Mouse (Mus musculus) heart, adult 2 months (tissue): Measurements from ENCODE around the gene Noxo1.

Experiments
- CTCF ChIP-seq: fragments of 200-600 bp; IDR thresholded peaks from 2 replicates; pipeline ENCODE4 v1.8.1; 2022; ENCODE audit warnings: antibody characterized with exemption, mild to moderate bottlenecking, moderate library complexity
- EP300 ChIP-seq: fragments of 200-500 bp; IDR thresholded peaks from 2 replicates; pipeline ENCODE4 v1.6.1; 2011; ENCODE audit warnings: low read depth, low read length, control low read depth; ENCODE audit not compliant: insufficient read depth

DNA sequence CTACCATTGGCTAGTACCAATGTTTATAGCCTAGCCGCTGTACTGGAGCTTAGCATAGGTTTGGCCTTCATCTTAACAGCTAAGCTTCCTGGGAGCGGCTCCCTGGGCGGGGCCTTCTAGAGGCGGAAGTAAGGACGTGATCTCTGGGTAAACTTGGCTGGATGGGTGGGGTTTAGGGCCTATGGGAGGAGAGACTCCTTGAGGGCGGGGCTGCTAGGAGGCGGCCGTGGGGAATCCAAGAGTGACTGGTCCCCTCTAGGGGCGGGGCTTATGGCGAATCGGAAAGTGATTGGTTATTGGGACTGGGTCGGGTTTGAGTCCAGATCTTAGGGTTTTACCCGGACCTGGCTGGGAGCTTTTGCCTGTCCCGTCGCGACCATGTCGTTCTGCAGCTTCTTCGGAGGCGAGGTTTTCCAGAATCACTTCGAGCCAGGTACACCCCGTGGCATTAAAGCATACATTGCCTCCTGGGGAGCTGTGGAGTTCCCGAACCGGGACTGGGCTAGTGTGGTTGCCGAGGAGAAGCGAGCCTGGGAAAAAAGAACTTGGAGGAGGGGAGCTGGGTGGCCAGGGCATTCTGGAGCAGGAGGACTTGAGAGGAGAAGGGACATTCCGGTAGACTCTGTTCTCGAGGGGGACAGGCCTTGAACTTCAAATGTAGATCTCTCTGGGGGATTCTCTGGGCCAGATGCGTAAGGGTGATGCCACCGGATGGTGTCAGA lies 40.5 kb downstream of the Noxo1 start, which contains the start of gene Msrb1:
- no peak for TF ChIP-seq CTCF
- TF ChIP-seq EP300 = 0 out of 2 replicates have a peak, but pooled peaks have one; percentile 15
